ENCODE assay signal across 9 mouse cellular contexts in the genomic region with DNA sequence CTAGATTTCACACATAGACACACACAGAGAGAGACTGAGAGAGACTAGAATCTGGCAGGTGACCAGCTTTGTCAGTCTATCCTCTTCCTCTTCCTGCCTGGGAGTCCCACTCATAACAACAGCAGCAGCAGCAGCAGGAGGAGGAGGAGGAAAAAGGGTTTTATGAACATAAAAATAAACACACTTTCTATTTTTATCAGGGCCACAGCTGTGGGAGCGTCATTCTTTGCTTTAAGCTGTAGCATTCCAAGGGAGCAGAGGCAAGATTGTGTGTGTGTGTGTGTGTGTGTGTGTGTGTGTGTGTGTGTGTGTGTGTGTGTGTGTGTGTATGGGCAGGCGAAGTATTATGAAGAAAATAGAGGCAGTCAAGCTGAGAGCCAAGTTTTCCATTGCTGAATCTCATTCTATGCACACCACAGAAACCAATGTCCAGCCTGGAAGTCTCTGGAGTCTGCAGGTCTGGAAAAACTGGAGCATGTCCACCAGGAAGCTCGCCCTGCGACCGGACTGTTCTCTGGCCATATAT. TPM values are rescaled to one million over a fixed set of nuclear protein-coding genes. Genes with fewer than 3 reads are reported as not detected.
DNase-seq lines count a peak whose midpoint lies in the region; ATAC-seq and TF ChIP-seq lines count a peak whose summit lies in the region.
"Had no signal": no experiment of that assay in that cellular context is flagged by ENCODE, and none has a peak within 500 bp of the region (broad histone marks: within the 10 kb centered on the region; RNA-seq: fewer than 3 reads in every experiment).

No protein-coding gene starts in this region.

- ATAC-seq in liver, embryonic 13.5 days (ENCODE audit: low read depth): 0 out of 2 replicates have a peak, but pooled peaks have one; percentile 10
- ATAC-seq in liver, embryonic 12.5 days: no peak
- no peak; the same call in 1 of the 2 replicates for ATAC-seq in midbrain, embryonic 16.5 days

- H3K4me1 ChIP-seq in liver, embryonic 13.5 days (replicated peaks): no peaks in the 10 kb centered on the region
- 0 out of 2 replicates have a peak, but pooled peaks cover 3% of the 10 kb centered on the region for H3K4me1 ChIP-seq in liver, embryonic 12.5 days
- H3K4me1 ChIP-seq in kidney, adult 2 months (ENCODE audit: control insufficient read depth, insufficient read depth, low read length): 0 out of 2 replicates have a peak, but pooled peaks cover 3% of the 10 kb centered on the region
- no peaks in the 10 kb centered on the region for H3K4me1 ChIP-seq in cerebellum, adult 2 months (ENCODE audit: control insufficient read depth, insufficient read depth, low read length)
- H3K4me1 ChIP-seq in midbrain, embryonic 16.5 days (ENCODE audit: control insufficient read depth, insufficient read depth, low read length): no peaks in the 10 kb centered on the region
- H3K4me1 ChIP-seq: limb, embryonic 15.5 days had no signal

- no peak overlapping the region for H3K4me3 ChIP-seq in liver, embryonic 13.5 days (replicated peaks)
- no peak overlapping the region for H3K4me3 ChIP-seq in liver, embryonic 12.5 days
- no peak overlapping the region for H3K4me3 ChIP-seq in kidney, adult 2 months (ENCODE audit: insufficient read depth, low read depth, low read length)
- H3K4me3 ChIP-seq in cerebellum, adult 2 months (replicated peaks; ENCODE audit: insufficient read depth, low read depth, low read length): no peak overlapping the region
- no peak overlapping the region for H3K4me3 ChIP-seq in midbrain, embryonic 16.5 days (ENCODE audit: low read depth, low read length)
- H3K4me3 ChIP-seq: limb, embryonic 15.5 days had no signal

- DNase-seq in liver, embryonic 13.5 days: no peak
- DNase-seq in heart, adult 18-20 months: peak; percentile 67 to 85
- DNase-seq in kidney, adult 2 months: peak; percentile 71
- peak; percentile 71 for DNase-seq in lung, postnatal 25 days (ENCODE audit: low spot score)
- DNase-seq in Muller cell, postnatal 12 days (ENCODE audit: inconsistent ontology term): no peak
- no peak for DNase-seq in cerebellum, adult 2 months

- no peak overlapping the region for H3K27ac ChIP-seq in liver, embryonic 13.5 days
- no peak overlapping the region for H3K27ac ChIP-seq in liver, embryonic 12.5 days
- peak overlapping the region; percentile 73 for H3K27ac ChIP-seq in kidney, adult 2 months (ENCODE audit: insufficient read depth, low read depth, low read length)
- no peak overlapping the region for H3K27ac ChIP-seq in cerebellum, adult 2 months (ENCODE audit: insufficient read depth, low read length)
- no peak overlapping the region for H3K27ac ChIP-seq in midbrain, embryonic 16.5 days (ENCODE audit: low read length)

- no peaks in the 10 kb centered on the region for H3K36me3 ChIP-seq in liver, embryonic 13.5 days
- H3K36me3 ChIP-seq in liver, embryonic 12.5 days: no peaks in the 10 kb centered on the region
- no peaks in the 10 kb centered on the region for H3K36me3 ChIP-seq in kidney, adult 2 months (ENCODE audit: control insufficient read depth, insufficient read depth, low read length)
- H3K36me3 ChIP-seq in midbrain, embryonic 16.5 days (ENCODE audit: control insufficient read depth, insufficient read depth, low read length): no peaks in the 10 kb centered on the region
- H3K36me3 ChIP-seq: limb, embryonic 15.5 days had no signal

- no peak overlapping the region for H3K4me2 ChIP-seq in liver, embryonic 13.5 days
- H3K4me2 ChIP-seq in liver, embryonic 12.5 days: no peak overlapping the region
- H3K4me2 ChIP-seq in midbrain, embryonic 16.5 days (ENCODE audit: low read length): no peak overlapping the region
- H3K4me2 ChIP-seq: limb, embryonic 15.5 days had no signal

- 61% methylated on average over 5 of the region's 5 CpGs for WGBS in liver, embryonic 13.5 days (ENCODE audit: insufficient replicate concordance)
- 59% methylated on average over 5 of the region's 5 CpGs for WGBS in liver, embryonic 12.5 days (ENCODE audit: insufficient replicate concordance)
- WGBS in kidney, adult 2 months: 43% methylated on average over 5 of the region's 5 CpGs
- 95% methylated on average over 5 of the region's 5 CpGs for WGBS in cerebellum, adult 2 months
- 91% methylated on average over 5 of the region's 5 CpGs for WGBS in midbrain, embryonic 16.5 days

- no peak for TF ChIP-seq CTCF in kidney, adult 2 months (conservative IDR thresholded peaks at IDR 0.05; ENCODE audit: insufficient read depth, insufficient read length, low read depth, low read length)
- no peak for TF ChIP-seq CTCF in cerebellum, adult 2 months (IDR thresholded peaks at IDR 0.05; ENCODE audit: borderline replicate concordance, insufficient read depth, low read depth, low read length)

- no peak overlapping the region for H3K9ac ChIP-seq in liver, embryonic 13.5 days
- H3K9ac ChIP-seq in liver, embryonic 12.5 days: no peak overlapping the region
- H3K9ac ChIP-seq in midbrain, embryonic 16.5 days (ENCODE audit: low read depth, low read length): no peak overlapping the region
- H3K9ac ChIP-seq: limb, embryonic 15.5 days had no signal

- TF ChIP-seq POLR2A in kidney, adult 2 months (IDR thresholded peaks at IDR 0.05; ENCODE audit: low read depth, low read length): no peak
- no peak for TF ChIP-seq POLR2A in cerebellum, adult 2 months (IDR thresholded peaks at IDR 0.05; ENCODE audit: borderline replicate concordance, insufficient read depth, low read length)

- H3K9me3 ChIP-seq in liver, embryonic 13.5 days (replicated peaks): no peaks in the 10 kb centered on the region
- no peaks in the 10 kb centered on the region for H3K9me3 ChIP-seq in liver, embryonic 12.5 days (replicated peaks)
- H3K9me3 ChIP-seq in midbrain, embryonic 16.5 days (replicated peaks; ENCODE audit: control insufficient read depth, low read length, poor library complexity, severe bottlenecking): no peaks in the 10 kb centered on the region
- H3K9me3 ChIP-seq: limb, embryonic 15.5 days had no signal

- 0 out of 2 replicates have a peak, but pooled peaks cover 7% of the 10 kb centered on the region for H3K27me3 ChIP-seq in liver, embryonic 13.5 days
- H3K27me3 ChIP-seq in liver, embryonic 12.5 days (replicated peaks): no peaks in the 10 kb centered on the region
- H3K27me3 ChIP-seq in kidney, adult 2 months (replicated peaks; ENCODE audit: control insufficient read depth, insufficient read depth, low read length): no peaks in the 10 kb centered on the region
- H3K27me3 ChIP-seq in cerebellum, adult 2 months (ENCODE audit: control insufficient read depth, insufficient read depth, low read length): no peaks in the 10 kb centered on the region
- H3K27me3 ChIP-seq in midbrain, embryonic 16.5 days (ENCODE audit: control insufficient read depth, insufficient read depth, low read depth, low read length): no peaks in the 10 kb centered on the region
- H3K27me3 ChIP-seq: limb, embryonic 15.5 days had no signal

RNA-seq across cellular contexts. Expression of a gene that starts 7.1 kb away (rescaled TPM):
- 29.8 and 30.3 TPM in 2 replicates for polyA plus RNA-seq in liver, embryonic 13.5 days (2015; fragmentation: Nextera tagmentation; extraction: Ambion mirVana)
- 24.1 and 26.5 TPM in 2 replicates for polyA plus RNA-seq in liver, embryonic 12.5 days (2016; fragmentation: Nextera tagmentation; extraction: Ambion mirVana)
- 10 to 100 TPM; 21.4 to 23.6 TPM for total RNA-seq in heart, adult 18-20 months (2021)
- polyA plus RNA-seq in kidney, adult 2 months (2012; rRNA removed): 8.4 and 9.5 TPM in 2 replicates
- 2.4 and 6.0 TPM in 2 replicates for polyA plus RNA-seq in cerebellum, adult 2 months (2012; rRNA removed)
- polyA plus RNA-seq in midbrain, embryonic 16.5 days (2015; fragmentation: Nextera tagmentation; extraction: Ambion mirVana): 2.7 and 3.1 TPM in 2 replicates

Comparison
In these comparisons a context has a peak if more than half of its experiments do, and no peak if none do; other contexts are left out.
1. DNase-seq: peak in heart, adult 18-20 months (2 of 2), kidney, adult 2 months (single experiment) and lung, postnatal 25 days (single experiment); none in liver, embryonic 13.5 days (single experiment), Muller cell, postnatal 12 days (single experiment) and cerebellum, adult 2 months (0 of 2).